Mouse (Mus musculus) erythroblast, embryonic 14.5 days (primary cell): Measurements from ENCODE around the gene Gemin6.

Experiments used
- GATA1 ChIP-seq: IDR thresholded peaks from 2 replicates; pipeline ENCODE4 v1.6.1; 2012; ENCODE audit warnings: low read length, inconsistent platforms, mixed read lengths
- TAL1 ChIP-seq: IDR thresholded peaks from 3 replicates; pipeline ENCODE4 v1.6.1; 2012; ENCODE audit warnings: low read length, inconsistent platforms, mixed read lengths

DNA sequence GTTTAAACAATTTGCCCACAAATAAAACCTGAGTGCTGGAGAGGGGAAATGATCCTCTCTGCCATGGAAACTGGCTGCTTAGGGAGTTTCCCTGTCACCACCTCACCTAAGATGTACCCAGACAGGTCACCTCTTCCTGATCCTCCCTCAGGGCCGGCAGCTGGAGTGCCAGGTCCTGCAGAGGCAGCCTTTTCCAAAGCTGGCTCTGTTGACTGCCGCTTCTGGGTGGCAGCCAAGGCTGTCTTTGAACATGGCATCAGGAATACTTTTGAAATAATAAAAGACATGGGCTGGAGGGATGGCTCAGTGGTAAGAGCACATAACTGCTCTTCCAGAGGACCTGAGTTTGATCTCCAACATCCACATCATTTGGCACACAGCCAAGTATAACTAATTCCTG lies 5.2 kb downstream of the Gemin6 start:
- no peak for TF ChIP-seq GATA1
- no peak for TF ChIP-seq TAL1
